In the genomic region with DNA sequence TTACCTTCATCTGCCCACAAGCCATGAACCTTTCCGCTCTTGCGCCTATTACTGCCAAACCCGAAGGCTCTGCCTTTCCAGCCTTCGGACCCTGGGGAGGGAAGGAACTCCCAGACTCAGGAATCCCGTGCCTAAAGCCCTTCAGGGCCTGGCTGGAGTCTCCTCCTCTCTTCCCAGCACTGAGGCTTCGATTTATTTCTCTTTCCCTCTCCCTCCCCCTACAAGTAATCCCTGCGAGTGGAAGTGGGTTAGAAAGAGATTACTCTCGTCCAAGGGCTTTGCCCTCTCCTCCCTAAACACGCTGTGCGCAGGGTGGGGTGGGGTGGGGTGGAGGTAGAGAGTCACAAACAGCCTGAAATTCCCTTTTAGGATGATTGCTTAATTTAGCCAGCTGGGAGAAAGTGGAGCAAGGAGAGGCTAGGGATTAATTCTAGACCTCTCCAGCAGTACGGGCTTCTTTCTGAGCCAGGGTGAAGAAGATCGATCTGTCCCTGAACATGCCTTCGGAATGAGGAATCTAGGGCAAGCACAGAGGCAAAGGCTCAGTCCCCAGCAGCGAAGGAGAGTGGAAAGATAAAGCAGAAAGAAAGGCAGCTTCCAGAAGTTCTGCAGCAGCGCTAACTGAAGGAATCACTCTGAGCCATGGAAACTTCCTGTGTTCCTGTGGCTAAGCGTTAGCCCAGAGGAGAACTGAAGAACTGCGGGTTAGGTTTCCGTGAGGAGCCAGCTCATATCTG, we compare ENCODE assay signal across 8 mouse cellular contexts. TPM values are rescaled to one million over a fixed set of nuclear protein-coding genes. Genes with fewer than 3 reads are reported as not detected.
A peak's percentile ranks its signal among the peaks of the same experiment; 100 is the strongest.
DNase-seq lines count a peak whose midpoint lies in the region; ATAC-seq and TF ChIP-seq lines count a peak whose summit lies in the region.

No protein-coding gene starts in this region.

- no peak overlapping the region for H3ac ChIP-seq in myocyte (ENCODE audit: control insufficient read depth, insufficient read length)

- 4% methylated on average over 18 of the region's 18 CpGs for WGBS in heart, embryonic 15.5 days
- WGBS in limb, embryonic 12.5 days, result 5% methylated on average over 18 of the region's 18 CpGs

- no peaks in the 10 kb centered on the region for H3K36me3 ChIP-seq in heart, embryonic 15.5 days
- H3K36me3 ChIP-seq in limb, embryonic 12.5 days, result no peaks in the 10 kb centered on the region
- H3K36me3 ChIP-seq in myocyte (ENCODE audit: control insufficient read depth, insufficient read depth), result no peaks in the 10 kb centered on the region

- peak; percentile 49 for DNase-seq in kidney, adult 18-20 months
- no peak for DNase-seq in kidney, postnatal 25 days
- DNase-seq in embryo, embryonic 10 days (ENCODE audit: low spot score), result peak; percentile 81
- DNase-seq in layer of hippocampus, postnatal 10 days (ENCODE audit: low spot score in 2 of 2), result no peak
- DNase-seq in cerebellum, adult 8-10 months, result no peak

- ATAC-seq in heart, embryonic 15.5 days (replicated peaks; ENCODE audit: insufficient number of reproducible peaks, insufficient read depth, low FRiP score, low read depth), result no peak
- ATAC-seq in limb, embryonic 12.5 days (ENCODE audit: insufficient number of reproducible peaks, insufficient read depth, low FRiP score, low TSS enrichment, low read depth), result no peak

- peak overlapping the region; percentile 56 for H3K4me3 ChIP-seq in heart, embryonic 15.5 days
- peak overlapping the region; percentile 42 for H3K4me3 ChIP-seq in limb, embryonic 12.5 days (replicated peaks)
- peak overlapping the region; percentile 28 for H3K4me3 ChIP-seq in myocyte

- no peaks in the 10 kb centered on the region for H3K27me3 ChIP-seq in heart, embryonic 15.5 days
- peaks cover 7% of the 10 kb centered on the region for H3K27me3 ChIP-seq in limb, embryonic 12.5 days
- H3K27me3 ChIP-seq in myocyte (ENCODE audit: control insufficient read depth, insufficient read depth, insufficient read length), result no peaks in the 10 kb centered on the region

- H3K79me2 ChIP-seq in myocyte (ENCODE audit: control insufficient read depth, insufficient read depth), result peaks cover under 1% of the 10 kb centered on the region

- H3K4me2 ChIP-seq in heart, embryonic 15.5 days, result peak overlapping the region; percentile 86
- H3K4me2 ChIP-seq in limb, embryonic 12.5 days, result peak overlapping the region; percentile 76
- peak overlapping the region; percentile 98 for H3K4me2 ChIP-seq in myocyte (ENCODE audit: low read depth)

- H3K4me1 ChIP-seq in heart, embryonic 15.5 days (replicated peaks), result peaks cover 27% of the 10 kb centered on the region
- peaks cover 19% of the 10 kb centered on the region for H3K4me1 ChIP-seq in limb, embryonic 12.5 days (replicated peaks)

- H3K9ac ChIP-seq in heart, embryonic 15.5 days, result peak overlapping the region; percentile 49
- peak overlapping the region; percentile 53 for H3K9ac ChIP-seq in limb, embryonic 12.5 days (replicated peaks)

- H3K27ac ChIP-seq in heart, embryonic 15.5 days, result peak overlapping the region; percentile 82
- 0 out of 2 replicates have a peak overlapping the region, but pooled peaks have one; percentile 69 for H3K27ac ChIP-seq in limb, embryonic 12.5 days

- no peaks in the 10 kb centered on the region for H3K9me3 ChIP-seq in heart, embryonic 15.5 days (replicated peaks)
- no peaks in the 10 kb centered on the region for H3K9me3 ChIP-seq in limb, embryonic 12.5 days

- no peak for TF ChIP-seq POLR2A in myocyte (IDR thresholded peaks at IDR 0.05; ENCODE audit: insufficient read length, low read depth)

TF ChIP-seq in myocyte, 11 proteins besides CTCF, POLR2A, EP300 and RAD21:
- TF ChIP-seq REST (IDR thresholded peaks at IDR 0.05; ENCODE audit: insufficient read depth, insufficient read length) (no peak), E2F4 (IDR thresholded peaks at IDR 0.05; ENCODE audit: insufficient read depth) (no peak), USF1 (IDR thresholded peaks at IDR 0.05; ENCODE audit: low read depth) (no peak), MYOD1 (IDR thresholded peaks at IDR 0.05; ENCODE audit: control insufficient read depth in 1 of 3, insufficient read length in 2 of 3, low read depth in 2 of 3) (no peak), SRF (IDR thresholded peaks at IDR 0.05; ENCODE audit: control insufficient read depth, insufficient read length, low read depth) (no peak), POLR2AphosphoS2 (IDR thresholded peaks at IDR 0.05; ENCODE audit: insufficient read length, low read depth) (no peak), CEBPB (IDR thresholded peaks at IDR 0.05; ENCODE audit: insufficient read depth, poor library complexity, severe bottlenecking) (0 out of 2 replicates have a peak, but pooled peaks have one; percentile 50), MYOG (IDR thresholded peaks at IDR 0.05; ENCODE audit: control insufficient read depth in 1 of 3, insufficient read depth in 1 of 3, insufficient read length in 2 of 3, low read depth in 2 of 3) (no peak)

RNA-seq across cellular contexts. Expression of gene Mrpl45, which starts 4.5 kb away (rescaled TPM):
- polyA plus RNA-seq in heart, embryonic 15.5 days (2015; fragmentation: Nextera tagmentation; extraction: Ambion mirVana), result 53.4 and 54.4 TPM in 2 replicates
- 51.2 and 53.5 TPM in 2 replicates for polyA plus RNA-seq in limb, embryonic 12.5 days (2016; fragmentation: Nextera tagmentation; extraction: Ambion mirVana)
- polyA plus RNA-seq in myocyte (2012; fragmentation: generic; extraction: Trizol), result 36.3 TPM
- 10 to 100 TPM; 22.8 to 23.7 TPM for total RNA-seq in layer of hippocampus, postnatal 10 days (2021)

RNA-seq across cellular contexts. Expression of gene Npepps, which starts 30.6 kb away (rescaled TPM):
- 90.4 and 90.7 TPM in 2 replicates for polyA plus RNA-seq in heart, embryonic 15.5 days (2015; fragmentation: Nextera tagmentation; extraction: Ambion mirVana)
- polyA plus RNA-seq in limb, embryonic 12.5 days (2016; fragmentation: Nextera tagmentation; extraction: Ambion mirVana), result 81.1 and 85.8 TPM in 2 replicates
- 45.6 TPM for polyA plus RNA-seq in myocyte (2012; fragmentation: generic; extraction: Trizol)
- 100 to 1,000 TPM; 144 to 159 TPM for total RNA-seq in layer of hippocampus, postnatal 10 days (2021)

RNA-seq across cellular contexts. Expression of gene Gpr179, which starts 40.8 kb away (rescaled TPM):
- polyA plus RNA-seq in heart, embryonic 15.5 days (2015; fragmentation: Nextera tagmentation; extraction: Ambion mirVana), result 0.05 and 0.10 TPM in 2 replicates
- 0.05 and 0.14 TPM in 2 replicates for polyA plus RNA-seq in limb, embryonic 12.5 days (2016; fragmentation: Nextera tagmentation; extraction: Ambion mirVana)
- 0.08 TPM for polyA plus RNA-seq in myocyte (2012; fragmentation: generic; extraction: Trizol)
- total RNA-seq in layer of hippocampus, postnatal 10 days (2021), result under 1 TPM; 0.34 to 0.42 TPM

RNA-seq across cellular contexts. Expression of gene Socs7, which starts 51.3 kb away (rescaled TPM):
- 3.0 and 3.5 TPM in 2 replicates for polyA plus RNA-seq in heart, embryonic 15.5 days (2015; fragmentation: Nextera tagmentation; extraction: Ambion mirVana)
- polyA plus RNA-seq in limb, embryonic 12.5 days (2016; fragmentation: Nextera tagmentation; extraction: Ambion mirVana), result 5.1 and 5.5 TPM in 2 replicates
- polyA plus RNA-seq in myocyte (2012; fragmentation: generic; extraction: Trizol), result 19.8 TPM
- 10 to 100 TPM; 69.2 to 72.6 TPM for total RNA-seq in layer of hippocampus, postnatal 10 days (2021)

Comparison
In these comparisons a context has a peak if more than half of its experiments do, and no peak if none do; other contexts are left out.
1. DNase-seq: peak in kidney, adult 18-20 months (single experiment) and embryo, embryonic 10 days (single experiment); none in kidney, postnatal 25 days (0 of 2), layer of hippocampus, postnatal 10 days (0 of 2) and cerebellum, adult 8-10 months (single experiment).
2. Peak in every context shown above with its lines, with median percentiles within 50 percentile points of each other: H3K4me2 ChIP-seq and H3K4me3 ChIP-seq.